In the genomic region with DNA sequence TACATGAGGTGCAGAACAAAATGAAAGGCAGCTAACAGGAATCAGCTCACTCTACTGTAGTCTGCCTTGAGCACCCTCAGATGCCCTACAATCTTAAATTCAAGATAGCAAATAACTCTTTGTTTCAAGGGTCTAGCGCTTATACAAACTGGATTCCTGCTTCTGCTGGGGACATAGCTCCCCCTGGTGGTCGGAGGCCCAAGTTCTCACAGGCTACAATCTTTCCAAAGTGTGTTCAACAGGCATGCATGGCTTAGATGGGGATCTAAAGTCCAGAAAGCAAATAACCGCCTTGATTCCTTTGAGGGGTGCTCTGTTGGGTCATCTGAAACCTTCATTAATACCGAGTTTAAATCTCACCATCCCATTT, we compare ENCODE assay signal across 8 mouse cellular contexts.
DNase-seq lines count a peak whose midpoint lies in the region; ATAC-seq and TF ChIP-seq lines count a peak whose summit lies in the region.

No protein-coding gene starts in this region.

- no peaks in the 10 kb centered on the region for H3K36me3 ChIP-seq in midbrain, postnatal 0 days (ENCODE audit: insufficient read depth, low read length)

- H3K4me3 ChIP-seq in midbrain, postnatal 0 days (ENCODE audit: low read depth, low read length), result no peak overlapping the region

- H3K9me3 ChIP-seq in midbrain, postnatal 0 days (ENCODE audit: low read length), result no peaks in the 10 kb centered on the region

- no peak overlapping the region for H3K27ac ChIP-seq in midbrain, postnatal 0 days (ENCODE audit: low read depth, low read length)

- WGBS in midbrain, postnatal 0 days, result 33% methylated on average over 4 of the region's 4 CpGs

- H3K27me3 ChIP-seq in midbrain, postnatal 0 days (ENCODE audit: insufficient read depth, low read length), result no peaks in the 10 kb centered on the region

- H3K9ac ChIP-seq in midbrain, postnatal 0 days (replicated peaks; ENCODE audit: low read length, poor library complexity, severe bottlenecking), result no peak overlapping the region

- peak; percentile 87 for TF ChIP-seq CTCF in midbrain, postnatal 0 days (IDR thresholded peaks at IDR 0.05)

- H3K4me2 ChIP-seq in midbrain, postnatal 0 days (ENCODE audit: low read depth, low read length, poor library complexity, severe bottlenecking), result no peak overlapping the region

- peaks cover 4% of the 10 kb centered on the region; the same call in 1 of the 2 replicates for H3K4me1 ChIP-seq in midbrain, postnatal 0 days (ENCODE audit: insufficient read depth, low read length)

- intact Hi-C loops in heart, postnatal 25 days (cut with DNase I), result loop anchor here (5.0 to 10.0 kb wide), 3 partner anchors 202 to 412 kb away; no protein-coding TSS in a partner anchor

- ATAC-seq in midbrain, postnatal 0 days (ENCODE audit: low FRiP score), result no peak

- DNase-seq in heart, adult 18-20 months, result peak; percentile 36 to 82
- no peak for DNase-seq in heart, postnatal 25 days (ENCODE audit: low spot score)
- peak; percentile 68 for DNase-seq in ES-CJ7 (ENCODE audit: low read depth, low spot score)
- peak; percentile 57 to 73 for DNase-seq in cerebellum, adult 18-20 months
- peak; percentile 75 for DNase-seq in gastrocnemius, postnatal 10 days
- DNase-seq in left cerebral cortex, adult 11 months (ENCODE audit: low spot score), result peak; percentile 50
- DNase-seq in midbrain, postnatal 0 days (ENCODE audit: low spot score), result peak; percentile 78
- DNase-seq in thymus, postnatal 4 days, result peak; percentile 69
